Mouse (Mus musculus) kidney, adult 8-10 months (tissue): ENCODE results near the gene 1110017D15Rik.

Experiments
- DNase-seq, 2 experiments: peaks; one replicate each; pipeline ENCODE4 v3.0.0; 2022

The 1110017D15Rik gene

DNA sequence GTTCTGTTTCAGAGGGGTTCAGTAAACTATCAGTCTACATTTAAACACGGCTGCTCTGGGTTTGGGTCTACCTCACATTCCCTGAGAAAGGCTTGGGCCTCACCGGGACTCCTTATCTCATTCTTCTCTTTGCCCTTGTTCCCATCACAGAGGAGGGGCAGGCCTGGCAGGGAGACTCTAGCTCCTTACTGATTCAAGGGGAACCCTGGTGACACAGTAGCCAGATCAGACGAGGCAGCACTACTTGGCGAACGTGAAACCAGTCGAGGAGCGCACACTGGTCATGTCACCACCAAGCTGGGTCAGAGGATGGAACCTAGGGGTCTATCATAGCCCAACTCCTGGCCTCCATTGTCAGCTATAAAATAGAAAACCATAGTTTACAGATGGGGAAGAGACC lies 9.1 kb downstream of the 1110017D15Rik start:
- no peak for DNase-seq

DNA sequence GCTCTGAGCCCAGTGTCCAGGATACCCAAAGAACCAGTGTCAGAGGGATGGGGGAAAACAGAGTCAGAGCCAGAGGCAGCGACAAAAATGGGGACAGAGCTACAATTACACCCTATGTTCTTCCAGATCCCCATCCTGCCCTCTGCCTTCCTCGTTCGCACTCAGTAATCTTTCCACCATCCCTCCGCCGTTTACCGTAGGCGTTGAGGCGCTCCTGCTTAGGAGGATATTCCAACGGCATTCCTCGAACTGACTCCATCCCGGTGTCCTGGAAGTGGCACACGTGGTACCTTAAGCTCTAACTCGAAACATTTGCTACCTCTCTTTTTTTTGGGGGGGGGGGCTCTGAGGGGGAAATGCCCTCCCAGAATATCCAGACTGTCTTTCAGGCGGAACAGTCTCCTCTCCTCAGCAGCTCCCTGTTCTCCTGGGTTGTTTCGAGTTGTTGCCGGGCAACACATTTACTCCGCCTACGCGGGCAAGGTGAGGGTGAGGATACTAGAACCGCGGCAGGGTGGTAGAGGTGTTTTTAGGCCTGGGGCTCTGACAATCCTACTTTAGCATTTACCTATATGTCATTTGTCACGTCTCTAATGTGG lies 9.7 kb downstream of the 1110017D15Rik start:
- no peak for DNase-seq

DNA sequence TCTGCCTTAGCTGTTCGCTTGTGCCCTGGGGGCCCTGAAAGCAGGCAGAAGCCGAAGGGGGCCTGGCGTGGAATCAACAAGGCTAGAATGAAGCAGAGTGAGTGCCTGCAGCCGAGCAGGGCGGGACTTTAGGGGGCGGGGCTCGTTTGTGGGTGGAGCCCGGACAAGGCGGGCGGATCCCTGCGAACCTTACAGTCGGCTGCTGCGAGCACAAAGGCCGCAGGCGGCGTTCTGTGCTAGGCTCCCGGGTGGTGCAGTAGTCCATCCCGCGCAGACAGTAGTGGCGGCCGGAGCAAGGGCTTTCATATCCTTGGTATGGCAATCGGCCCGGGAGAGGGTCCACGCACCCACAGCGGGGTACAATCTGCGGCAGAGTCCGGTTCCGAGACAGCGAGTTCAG lies 10.2 kb downstream of the 1110017D15Rik start:
- DNase-seq, result peak; percentile 89 to 94

DNA sequence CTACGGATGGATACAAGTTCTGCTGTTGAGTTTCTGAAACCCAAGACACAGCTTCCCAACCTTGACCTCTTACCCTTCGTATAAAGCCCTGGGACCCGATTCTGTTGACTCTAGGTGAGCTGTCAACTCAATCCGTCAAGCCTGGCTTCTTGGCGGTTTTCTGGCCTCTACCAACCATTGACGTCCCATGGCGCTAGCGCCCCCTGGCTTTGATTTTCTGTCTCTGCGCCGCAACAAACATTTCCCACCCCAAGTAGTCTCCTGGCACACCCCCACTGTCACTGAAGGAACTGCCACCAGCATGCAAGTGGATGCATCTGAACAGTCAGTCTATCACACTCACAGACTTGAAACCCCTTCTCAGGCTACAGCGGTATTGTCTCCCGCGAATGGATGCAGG lies 11.0 kb downstream of the 1110017D15Rik start:
- DNase-seq, result peak; percentile 67 to 76

DNA sequence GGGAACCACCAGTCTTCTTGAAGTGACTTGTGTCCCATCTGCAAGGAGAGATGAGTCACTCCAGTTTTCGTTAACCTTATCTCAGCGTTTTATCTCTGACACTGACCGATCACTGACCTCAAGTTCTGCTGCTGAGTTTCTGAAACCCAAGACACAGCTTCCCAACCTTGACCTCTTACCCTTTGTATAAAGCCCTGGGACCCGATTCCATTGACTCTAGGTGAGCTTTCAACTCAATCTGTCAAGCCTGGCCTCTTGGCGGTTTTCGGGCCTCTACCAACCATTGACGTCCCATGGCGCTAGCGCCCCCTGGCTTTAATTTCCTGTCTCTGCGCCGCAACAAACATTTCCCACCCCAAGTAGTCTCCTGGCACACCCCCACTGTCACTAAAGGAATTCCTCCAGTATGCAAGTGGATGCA lies 12.0 kb downstream of the 1110017D15Rik start:
- peak in 1 of 2 experiments; percentile 56 for DNase-seq

DNA sequence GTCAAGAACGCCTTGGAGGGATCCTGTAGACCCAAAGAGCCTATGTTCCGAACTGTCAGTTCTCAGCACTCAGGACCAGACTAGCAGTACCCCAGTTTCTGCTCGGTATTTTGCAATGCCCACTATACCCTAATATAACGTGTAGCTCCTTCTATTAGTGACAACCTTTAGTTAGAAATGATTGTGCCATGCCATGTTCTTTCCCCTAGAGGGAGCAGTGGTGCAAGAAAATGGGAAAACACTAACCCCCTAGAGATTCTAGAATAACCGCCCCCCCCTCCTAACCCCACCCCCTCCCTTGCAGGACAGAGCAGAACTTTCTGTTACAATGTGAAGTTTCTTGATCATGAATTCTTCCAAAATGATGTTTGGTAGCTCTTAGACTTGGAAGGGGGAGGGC lies 12.8 kb downstream of the 1110017D15Rik start:
- no peak for DNase-seq

DNA sequence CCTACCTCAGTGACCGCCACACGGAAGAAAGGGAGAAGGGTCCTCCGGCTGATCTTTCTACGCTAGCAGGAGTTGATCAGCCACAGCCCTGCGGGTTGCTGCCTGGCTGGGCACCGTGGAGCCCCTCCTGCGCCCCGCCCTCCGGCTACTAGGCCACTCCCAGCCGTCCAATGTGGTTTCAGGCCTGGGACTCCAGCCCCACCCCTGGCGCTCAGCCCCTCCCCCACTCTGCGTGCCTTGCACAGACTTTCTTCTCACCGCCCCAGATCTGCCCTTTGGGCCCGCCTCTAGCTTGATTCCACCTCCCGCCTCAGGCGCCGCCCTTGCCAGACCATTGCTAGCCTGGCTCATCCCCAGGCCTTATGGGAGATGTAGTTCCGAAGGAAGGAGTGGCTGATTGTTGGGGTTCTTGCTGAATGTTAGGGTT lies 14.1 kb downstream of the 1110017D15Rik start, which contains the start of gene AI464131:
TSS of gene AI464131 (minus strand) at position 91 of the 427 bp plus-strand sequence.
- peak; percentile 98 to 99 for DNase-seq

DNA sequence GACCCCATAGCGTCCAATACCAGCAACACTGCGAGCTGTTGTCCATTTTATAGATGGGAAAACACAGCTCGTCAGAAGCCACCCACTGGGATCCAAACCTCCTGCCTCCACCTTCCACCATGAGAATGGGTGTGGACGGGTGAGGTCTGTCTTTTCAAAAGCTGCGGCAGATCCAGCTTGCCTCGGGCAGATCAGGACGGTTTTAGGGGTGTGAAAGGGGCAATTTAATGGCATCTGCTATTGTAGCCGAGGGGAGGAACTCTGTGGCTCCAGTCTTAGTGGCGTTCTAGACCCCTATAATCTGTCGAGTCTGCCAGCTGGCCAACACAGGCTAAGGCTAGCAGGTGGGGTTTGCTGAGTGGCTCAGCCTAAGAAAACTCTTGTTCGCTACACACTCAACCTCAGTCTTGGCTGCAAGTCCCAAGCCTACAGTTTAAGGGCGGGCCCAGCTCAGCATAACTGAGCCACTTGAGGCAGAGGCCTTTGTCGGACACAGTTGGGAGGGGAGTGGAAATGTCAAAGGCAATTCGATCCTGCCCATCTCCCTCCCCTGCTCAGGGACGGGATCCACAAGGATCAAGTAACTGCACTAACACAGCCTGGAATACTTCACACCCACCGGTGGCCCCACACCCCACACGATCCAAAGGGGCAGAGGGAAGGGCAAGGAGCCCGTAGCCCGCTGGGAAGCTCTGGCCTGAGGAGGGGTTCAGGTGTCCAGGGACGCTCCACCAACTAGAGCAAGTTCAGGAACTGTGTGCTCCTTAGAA lies 14.8 kb downstream of the 1110017D15Rik start:
- no peak for DNase-seq

DNA sequence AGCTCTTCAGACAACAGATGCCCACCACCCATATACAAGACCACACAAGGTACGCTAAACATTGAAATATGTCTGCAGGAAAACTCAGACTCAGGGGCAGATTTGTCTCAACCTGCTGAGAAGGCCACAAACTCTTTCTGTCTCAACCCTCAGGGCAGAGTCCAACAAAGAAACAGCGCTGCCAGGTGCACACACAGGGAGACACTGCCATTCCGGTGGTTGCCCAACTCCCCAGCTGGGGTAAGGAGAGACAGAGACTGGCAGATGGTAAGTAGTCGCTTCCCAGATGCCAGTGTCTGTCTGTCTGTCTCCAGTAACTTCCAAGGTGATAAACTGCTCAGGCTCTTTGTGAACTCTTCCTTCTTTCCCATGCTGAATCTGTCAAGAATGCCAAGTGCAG lies 16.3 kb downstream of the 1110017D15Rik start:
- peak; percentile 74 for DNase-seq

DNA sequence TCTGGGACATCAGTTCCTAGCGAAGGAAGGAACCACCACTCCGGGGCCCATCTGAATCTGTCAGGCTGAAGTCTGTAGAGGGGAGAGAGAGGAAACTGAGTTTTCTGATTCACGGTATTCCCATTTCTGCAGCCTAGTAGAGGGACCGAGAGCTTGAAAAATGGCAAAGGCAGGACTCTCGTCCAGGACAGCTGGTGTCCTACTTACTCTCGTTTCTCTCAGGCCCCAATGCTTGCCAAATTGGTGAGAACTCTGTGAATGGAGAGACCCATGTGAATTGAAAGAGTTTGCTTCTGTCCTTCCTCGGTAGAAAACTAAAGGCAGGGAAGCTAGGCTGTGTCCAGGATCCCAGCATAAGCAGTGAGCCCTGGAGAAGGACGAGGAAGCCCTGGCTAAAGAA lies 17.5 kb downstream of the 1110017D15Rik start:
- no peak for DNase-seq

DNA sequence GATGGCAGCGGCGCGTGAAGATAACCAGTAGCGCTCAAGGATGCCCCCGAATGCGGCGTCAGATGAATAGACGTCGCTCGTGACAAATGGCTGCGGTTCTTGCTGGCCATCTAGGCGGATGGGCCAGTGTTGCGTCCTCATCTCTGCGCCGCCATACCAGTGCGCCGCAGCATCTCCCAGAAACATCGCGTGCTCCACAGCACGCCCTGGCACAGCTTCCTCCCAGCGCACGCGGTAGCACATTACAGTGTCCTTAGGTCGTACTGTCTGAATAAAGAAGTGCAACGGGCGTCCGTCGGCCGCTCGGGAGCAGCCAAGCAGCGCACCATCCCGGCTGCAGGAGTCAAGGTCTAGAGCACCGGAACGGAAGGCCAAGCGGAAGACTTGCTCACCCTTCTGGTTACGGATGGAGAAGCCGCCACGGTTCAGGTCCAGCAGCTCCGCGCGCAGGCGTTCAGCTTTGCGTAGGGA lies 18.2 kb downstream of the 1110017D15Rik start:
- peak; percentile 83 to 85 for DNase-seq

DNA sequence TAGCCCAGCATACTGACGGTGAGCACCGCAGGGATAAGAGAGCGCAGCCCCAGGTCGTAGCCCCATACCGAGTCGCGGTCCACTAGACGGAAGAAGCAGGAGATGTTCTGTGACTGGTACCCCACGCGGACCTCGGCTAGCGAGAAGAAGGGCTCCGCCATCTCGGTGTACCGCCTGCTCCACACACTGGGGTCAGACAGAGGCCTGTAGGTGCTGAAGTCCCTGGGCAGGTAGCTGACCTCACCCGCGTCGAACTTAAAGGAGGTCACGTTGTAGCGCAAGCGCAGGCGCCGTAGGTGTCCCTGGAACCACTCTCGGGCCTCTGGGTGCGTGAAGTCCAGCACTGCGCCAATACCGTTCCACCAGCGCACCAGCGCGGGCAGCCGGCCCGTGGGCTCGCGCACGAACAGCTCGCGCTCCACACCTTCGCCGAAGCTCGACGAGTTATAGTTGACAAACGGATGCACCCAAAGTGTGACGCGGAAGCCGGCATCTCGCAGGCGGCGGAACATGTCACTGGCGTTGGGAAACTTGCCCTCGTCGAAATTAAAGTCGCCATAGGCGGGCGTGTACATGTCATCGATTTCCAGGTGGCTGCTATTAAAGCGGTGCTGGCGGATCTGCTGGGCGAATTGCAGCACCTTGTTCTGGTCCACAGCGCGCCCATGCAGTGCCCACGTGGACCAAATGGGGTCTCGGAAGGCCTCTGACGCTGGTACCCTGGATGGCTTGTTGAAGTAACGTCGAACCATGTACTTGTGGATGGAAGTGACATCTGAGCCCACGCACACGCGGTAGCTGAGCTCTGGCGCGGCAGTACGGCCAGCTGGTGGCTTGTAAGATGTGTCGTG lies 18.9 kb downstream of the 1110017D15Rik start:
- DNase-seq, result no peak

DNA sequence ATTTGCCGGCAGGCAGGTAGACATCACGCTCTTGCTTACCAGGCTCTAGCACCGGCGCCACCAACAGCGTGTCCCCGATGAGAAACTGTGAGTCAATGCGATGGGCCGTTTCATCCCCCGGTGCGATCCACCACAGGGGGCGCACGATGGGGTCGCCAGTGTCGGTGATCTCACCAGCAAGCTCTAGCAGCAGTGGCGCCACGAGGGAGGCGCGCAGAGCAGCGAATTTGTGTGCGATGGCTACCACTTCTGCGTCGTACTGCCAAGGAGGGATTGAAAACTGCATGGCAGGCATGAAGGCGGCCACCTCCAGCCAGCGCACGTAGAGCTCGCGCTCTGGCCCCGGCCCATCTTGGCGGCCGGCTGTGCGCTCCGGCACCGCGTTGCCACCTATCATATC lies 19.6 kb downstream of the 1110017D15Rik start:
- no peak for DNase-seq

DNA sequence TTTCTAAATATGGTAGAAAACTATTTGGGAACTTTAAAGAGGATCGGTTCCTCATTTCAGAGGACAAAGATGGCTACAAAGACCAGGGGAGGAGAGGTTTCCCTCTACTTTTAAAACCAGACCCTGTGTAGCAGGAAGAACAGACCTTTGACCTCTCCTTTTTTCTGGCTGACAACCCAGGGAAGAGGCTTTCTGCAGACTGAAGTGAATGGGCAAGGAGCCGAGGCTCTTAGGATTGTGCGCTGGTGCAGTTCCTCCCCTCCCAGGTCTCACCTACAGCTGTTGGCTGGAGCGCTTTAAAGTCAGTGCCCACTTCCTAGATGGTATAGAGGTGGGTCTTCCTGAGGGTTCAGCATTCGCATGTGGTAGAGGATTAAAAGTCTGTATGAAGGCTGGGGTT lies 20.1 kb downstream of the 1110017D15Rik start:
- peak; percentile 74 to 81 for DNase-seq

DNA sequence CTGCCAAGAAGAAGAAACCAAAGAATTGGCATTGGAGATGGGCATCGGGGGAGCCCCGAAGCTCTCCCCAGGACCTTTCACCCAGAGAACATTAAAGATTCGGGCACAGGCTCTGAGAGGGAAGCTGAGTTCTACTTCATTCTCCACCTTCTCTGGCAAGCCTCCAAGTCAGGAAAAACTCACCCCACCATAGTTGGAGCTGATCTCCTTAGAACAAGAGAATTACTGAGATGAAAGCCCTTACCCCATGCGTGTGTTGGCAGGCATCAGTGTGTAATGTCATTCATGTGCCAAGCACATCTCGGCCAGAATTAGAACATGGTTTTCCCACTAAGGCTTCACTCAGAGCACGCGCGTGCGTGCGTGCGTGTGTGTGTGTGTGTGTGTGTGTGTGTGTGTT lies 21.3 kb downstream of the 1110017D15Rik start:
- DNase-seq, result no peak

DNA sequence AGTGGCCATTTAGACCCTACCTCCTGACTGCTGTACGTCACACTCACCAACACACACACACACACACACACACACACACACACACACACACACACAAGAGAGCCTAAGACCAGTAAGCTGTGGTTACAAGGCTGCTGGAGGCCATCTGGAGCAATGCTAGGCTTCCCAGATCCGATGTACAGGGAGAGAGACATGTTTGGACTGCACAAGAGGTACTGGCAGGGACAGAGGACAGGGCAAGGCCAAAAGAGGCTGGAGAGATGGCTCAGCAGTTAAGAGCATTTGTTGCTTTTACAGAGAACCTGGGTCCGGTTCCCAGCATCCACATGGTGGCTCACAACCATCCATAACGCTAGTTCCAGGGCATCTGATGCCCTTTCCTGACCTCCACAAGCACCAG lies 22.1 kb downstream of the 1110017D15Rik start:
- DNase-seq, result no peak

DNA sequence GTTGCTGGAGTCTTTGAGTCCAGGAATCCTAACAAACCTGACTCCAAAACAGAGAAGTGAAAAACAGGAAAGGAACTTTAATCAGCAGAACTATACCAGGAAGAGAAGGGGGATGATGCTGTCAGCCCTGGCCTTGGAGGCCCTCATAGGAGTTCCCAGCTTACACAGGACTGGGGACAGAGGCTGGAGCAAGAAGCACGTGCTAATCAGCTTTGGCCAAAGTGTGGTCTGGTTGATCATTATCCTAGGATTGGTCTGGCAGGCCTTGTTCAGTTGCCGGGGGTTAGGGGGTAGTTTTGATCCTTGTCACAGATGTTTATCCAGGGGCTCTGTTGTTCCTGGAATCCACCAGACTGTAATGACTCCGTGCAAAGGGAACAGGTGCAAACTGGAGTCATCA lies 22.8 kb downstream of the 1110017D15Rik start:
- peak; percentile 76 to 82 for DNase-seq

DNA sequence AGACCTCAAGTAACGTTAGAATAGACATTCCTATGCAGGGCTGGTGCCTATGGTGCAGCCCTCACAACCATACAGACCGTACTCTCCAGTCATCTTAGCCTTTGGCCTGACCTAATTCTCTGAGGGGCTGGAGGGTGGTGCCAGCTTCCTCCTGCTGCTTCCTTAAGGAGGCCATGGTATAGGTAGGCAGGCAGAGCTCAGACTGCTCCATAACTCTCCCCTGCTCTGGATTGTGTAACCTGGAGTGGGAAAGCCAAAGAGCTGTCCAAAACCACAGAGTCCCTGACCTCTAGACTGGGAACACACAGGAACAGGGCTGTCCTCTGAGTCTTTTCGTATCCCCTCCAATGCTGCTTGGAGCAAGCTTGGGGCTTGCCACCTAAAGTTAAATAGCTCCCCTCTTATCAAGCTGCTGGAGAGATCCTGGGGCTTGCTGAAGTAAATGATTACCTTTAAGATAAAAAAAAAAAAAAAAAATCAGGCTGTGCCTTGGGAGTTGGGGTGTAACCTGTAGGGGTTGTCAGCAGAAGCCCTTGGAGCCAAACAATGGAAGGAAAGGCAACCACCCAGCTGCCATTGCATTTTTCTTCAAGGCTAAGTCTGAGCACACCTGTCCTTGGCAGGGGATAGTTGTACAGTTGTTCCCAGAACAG lies 23.5 kb downstream of the 1110017D15Rik start:
- no peak for DNase-seq

DNA sequence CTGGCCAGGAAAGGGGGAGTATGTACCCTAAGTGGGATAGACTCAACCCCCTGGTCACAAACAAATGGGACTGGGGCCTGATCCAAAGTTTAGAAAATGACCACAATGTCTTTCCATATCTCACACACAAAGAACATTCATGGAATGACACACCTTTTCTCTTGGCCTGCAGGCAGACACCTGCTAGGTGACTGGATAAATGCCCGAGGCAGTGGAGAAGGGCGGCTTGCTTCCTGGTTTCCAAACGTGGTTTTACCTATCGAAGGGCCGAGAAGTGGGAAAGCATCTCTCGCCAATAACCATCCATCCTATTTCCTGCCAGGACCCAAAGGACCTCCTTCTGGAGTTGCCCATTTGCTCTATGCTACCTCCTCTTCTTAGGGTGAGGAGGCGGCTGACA lies 24.2 kb downstream of the 1110017D15Rik start:
- no peak for DNase-seq

DNA sequence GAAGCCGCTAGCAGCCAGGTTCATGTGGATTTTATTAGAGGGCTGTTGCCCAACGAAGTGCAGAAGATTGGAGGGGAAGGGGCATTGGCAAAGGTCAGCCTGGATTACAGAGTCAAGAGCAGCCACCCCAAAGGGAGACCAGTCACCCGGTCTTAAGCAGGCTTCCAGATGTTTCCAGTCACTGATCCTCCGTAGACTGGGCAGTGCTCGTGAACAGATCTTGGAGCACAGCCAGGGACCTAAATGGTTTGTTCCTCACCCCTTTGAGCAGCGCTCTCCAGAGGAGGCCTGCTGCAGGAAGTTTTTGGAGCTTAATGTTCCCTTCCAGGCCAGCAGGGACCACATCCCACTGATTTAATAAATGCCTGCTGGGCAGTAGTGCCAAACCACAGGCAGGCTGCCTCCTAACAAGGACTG lies 35.5 kb downstream of the 1110017D15Rik start:
- DNase-seq, result peak; percentile 56 to 68

DNA sequence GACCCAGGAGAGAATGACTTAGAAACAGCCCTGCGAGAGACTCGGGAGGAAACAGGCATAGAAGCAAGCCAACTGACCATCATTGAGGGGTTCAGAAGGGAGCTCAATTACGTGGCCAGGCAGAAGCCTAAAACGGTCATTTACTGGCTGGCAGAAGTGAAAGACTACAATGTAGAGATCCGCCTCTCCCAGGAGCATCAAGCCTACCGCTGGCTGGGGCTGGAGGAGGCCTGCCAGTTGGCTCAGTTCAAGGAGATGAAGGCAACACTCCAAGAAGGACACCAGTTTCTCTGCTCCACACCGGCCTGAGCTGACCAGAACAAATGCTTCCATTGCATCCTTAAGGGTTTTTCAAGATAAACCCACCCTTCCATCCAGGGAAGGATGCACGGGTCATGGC lies 36.9 kb downstream of the 1110017D15Rik start:
- DNase-seq, result no peak

DNA sequence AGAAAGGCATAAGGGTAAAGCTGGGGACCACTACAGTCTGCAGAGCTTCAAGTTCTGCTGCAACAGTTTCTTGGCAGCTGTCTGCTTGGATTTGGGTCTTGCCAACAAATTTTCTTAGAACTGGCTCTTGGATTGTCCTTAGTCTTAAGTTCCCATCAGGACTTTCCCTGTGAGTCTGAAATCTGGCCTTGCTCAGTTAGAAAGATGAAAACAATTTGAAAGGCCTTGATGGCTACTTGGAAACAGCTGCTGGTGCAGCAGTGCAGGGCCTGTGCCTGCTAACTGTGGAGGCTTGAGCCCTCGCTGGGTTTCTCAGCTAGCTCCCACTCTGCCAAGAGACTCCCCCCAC lies 37.7 kb downstream of the 1110017D15Rik start:
- DNase-seq, result no peak
